Mouse (Mus musculus) MEL (cell line): ENCODE measurements around the gene Oas2. TPM values are rescaled to one million over a fixed set of nuclear protein-coding genes. Genes with fewer than 3 reads are reported as not detected.
A peak's percentile ranks its signal among the peaks of the same experiment; 100 is the strongest.

Source experiments
- DNase-seq: peaks from one replicate; pipeline ENCODE4 v3.0.0; 2011; ENCODE audit warnings: low read depth, low spot score
- H3K27ac ChIP-seq: 2 replicates; pipeline ENCODE4 v1.5.1; 2012; ENCODE audit warnings: low read depth, mild to moderate bottlenecking, control low read depth, low read length, moderate library complexity; ENCODE audit not compliant: control insufficient read depth
- H3K27me3 ChIP-seq, 2 experiments: fragments of 150-350 bp in 1 of 2; sonication (generic) in 1 of 2; 2 replicates each; pipeline ENCODE4 v1.6.1; 2012; ENCODE audit warnings: low read length in 2 of 2, mild to moderate bottlenecking in 2 of 2, improper control_type of control experiment in 1 of 2, moderate library complexity in 1 of 2; ENCODE audit not compliant: insufficient read depth in 2 of 2, control insufficient read depth in 1 of 2
- H3K36me3 ChIP-seq, 2 experiments: 2 replicates each; pipeline ENCODE4 v1.6.1; 2012 to 2014; ENCODE audit warnings: low read length in 2 of 2, improper control_type of control experiment in 1 of 2, inconsistent platforms in 1 of 2, mild to moderate bottlenecking in 1 of 2; ENCODE audit not compliant: insufficient read depth in 2 of 2, control insufficient read depth in 1 of 2
- H3K4me1 ChIP-seq, 2 experiments: fragments of 150-350 bp in 1 of 2; sonication (generic) in 1 of 2; 2 replicates each; pipeline ENCODE4 v1.6.1; 2012; ENCODE audit warnings: low read length in 2 of 2, improper control_type of control experiment in 1 of 2, mild to moderate bottlenecking in 1 of 2; ENCODE audit not compliant: insufficient read depth in 2 of 2, control insufficient read depth in 1 of 2
- H3K4me3 ChIP-seq, 2 experiments: fragments of 150-350 bp in 1 of 2; sonication (generic) in 1 of 2; 2 replicates each; pipeline ENCODE4 v1.5.1; 2012; ENCODE audit warnings: low read depth in 2 of 2, low read length in 2 of 2, mild to moderate bottlenecking in 2 of 2, moderate library complexity in 2 of 2, control low read depth in 1 of 2, improper control_type of control experiment in 1 of 2; ENCODE audit not compliant: control insufficient read depth in 1 of 2, insufficient read depth in 1 of 2
- H3K79me2 ChIP-seq: 2 replicates; pipeline ENCODE4 v1.6.1; 2012; ENCODE audit warnings: mild to moderate bottlenecking, low read length, moderate library complexity; ENCODE audit not compliant: control insufficient read depth, poor library complexity, insufficient read depth
- H3K9ac ChIP-seq: 2 replicates; pipeline ENCODE4 v1.6.1; 2012; ENCODE audit warnings: low read depth, mild to moderate bottlenecking, control low read depth, low read length, moderate library complexity; ENCODE audit not compliant: control insufficient read depth, poor library complexity, severe bottlenecking
- H3K9me3 ChIP-seq: fragments of 150-350 bp; sonication (generic); replicated peaks from 2 replicates; pipeline ENCODE4 v1.6.1; 2012; ENCODE audit warnings: mild to moderate bottlenecking, low read length, improper control_type of control experiment, moderate library complexity; ENCODE audit not compliant: insufficient read depth
- BHLHE40 ChIP-seq: IDR thresholded peaks from 2 replicates; pipeline ENCODE4 v1.6.1; 2012; ENCODE audit warnings: low read depth, mild to moderate bottlenecking, inconsistent platforms, low read length, improper control_type of control experiment, borderline replicate concordance
- CHD1 ChIP-seq: IDR thresholded peaks from 2 replicates; pipeline ENCODE4 v1.6.1; 2012; ENCODE audit warnings: low read depth, mild to moderate bottlenecking, inconsistent platforms, low read length, improper control_type of control experiment
- CTCF ChIP-seq, 3 experiments: IDR thresholded peaks in 2 of 3; conservative IDR thresholded peaks in 1 of 3; 2 replicates each; pipeline ENCODE4 v1.5.1; 2011 to 2012; ENCODE audit warnings: low read length in 3 of 3, low read depth in 2 of 3, mild to moderate bottlenecking in 2 of 3, improper control_type of control experiment in 1 of 3, inconsistent platforms in 1 of 3, mixed read lengths in 1 of 3, moderate library complexity in 1 of 3; ENCODE audit not compliant: control insufficient read depth in 1 of 3, insufficient read depth in 1 of 3, poor library complexity in 1 of 3, severe bottlenecking in 1 of 3
- E2F4 ChIP-seq: IDR thresholded peaks from 2 replicates; pipeline ENCODE4 v1.6.1; 2011; ENCODE audit warnings: low read depth, low read length, improper control_type of control experiment, borderline replicate concordance
- ETS1 ChIP-seq: IDR thresholded peaks from 2 replicates; pipeline ENCODE4 v1.6.1; 2012; ENCODE audit warnings: low read depth, mild to moderate bottlenecking, inconsistent platforms, low read length, improper control_type of control experiment, moderate library complexity
- GABPA ChIP-seq: IDR thresholded peaks from 2 replicates; pipeline ENCODE4 v1.6.1; 2012; ENCODE audit warnings: low read depth, mild to moderate bottlenecking, inconsistent platforms, low read length, improper control_type of control experiment, moderate library complexity
- GATA1 ChIP-seq: IDR thresholded peaks from 2 replicates; pipeline ENCODE4 v1.6.1; 2011; ENCODE audit warnings: low read depth, low read length, improper control_type of control experiment
- MAFK ChIP-seq: IDR thresholded peaks from 2 replicates; pipeline ENCODE4 v1.6.1; 2011; ENCODE audit warnings: low read depth, mild to moderate bottlenecking, low read length, improper control_type of control experiment, borderline replicate concordance
- MAX ChIP-seq: IDR thresholded peaks from 2 replicates; pipeline ENCODE4 v1.6.1; 2011; ENCODE audit warnings: low read length, improper control_type of control experiment
- MAZ ChIP-seq: IDR thresholded peaks from 2 replicates; pipeline ENCODE4 v1.6.1; 2012; ENCODE audit warnings: low read depth, mild to moderate bottlenecking, inconsistent platforms, low read length, improper control_type of control experiment
- MEF2A ChIP-seq: IDR thresholded peaks from 2 replicates; pipeline ENCODE4 v1.6.1; 2014; ENCODE audit warnings: low read depth, mild to moderate bottlenecking, inconsistent platforms, low read length, improper control_type of control experiment; ENCODE audit not compliant: poor library complexity, insufficient replicate concordance, severe bottlenecking; ENCODE audit errors: extremely low read depth
- MYC ChIP-seq: IDR thresholded peaks from 2 replicates; pipeline ENCODE4 v1.6.1; 2011; ENCODE audit warnings: low read depth, mild to moderate bottlenecking, low read length, improper control_type of control experiment, moderate library complexity
- POLR2A ChIP-seq, 2 experiments: IDR thresholded peaks; 2 replicates each; pipeline ENCODE4 v1.6.1; 2011 to 2012; ENCODE audit warnings: low read length in 2 of 2, mild to moderate bottlenecking in 2 of 2, control low read depth in 1 of 2, improper control_type of control experiment in 1 of 2, low read depth in 1 of 2, moderate library complexity in 1 of 2; ENCODE audit not compliant: control insufficient read depth in 1 of 2, insufficient read depth in 1 of 2, poor library complexity in 1 of 2
- POLR2AphosphoS2 ChIP-seq: IDR thresholded peaks from 2 replicates; pipeline ENCODE4 v1.6.1; 2011; ENCODE audit warnings: low read length, improper control_type of control experiment
- RAD21 ChIP-seq: IDR thresholded peaks from 2 replicates; pipeline ENCODE4 v1.6.1; 2011; ENCODE audit warnings: mild to moderate bottlenecking, low read depth, low read length, improper control_type of control experiment
- SIN3A ChIP-seq: IDR thresholded peaks from 2 replicates; pipeline ENCODE4 v1.6.1; 2012; ENCODE audit warnings: low read length, improper control_type of control experiment, inconsistent platforms
- SMC3 ChIP-seq: IDR thresholded peaks from 2 replicates; pipeline ENCODE4 v1.6.1; 2011; ENCODE audit warnings: low read depth, low read length, improper control_type of control experiment
- TAL1 ChIP-seq: IDR thresholded peaks from 2 replicates; pipeline ENCODE4 v1.6.1; 2012; ENCODE audit warnings: mild to moderate bottlenecking, inconsistent platforms, low read length, moderate library complexity, mixed read lengths
- TCF12 ChIP-seq: IDR thresholded peaks from 2 replicates; pipeline ENCODE4 v1.6.1; 2014; ENCODE audit warnings: low read depth, mild to moderate bottlenecking, inconsistent platforms, low read length, improper control_type of control experiment, moderate library complexity
- UBTF ChIP-seq: IDR thresholded peaks from 2 replicates; pipeline ENCODE4 v1.6.1; 2012; ENCODE audit warnings: low read depth, mild to moderate bottlenecking, inconsistent platforms, low read length, improper control_type of control experiment, moderate library complexity, borderline replicate concordance; ENCODE audit not compliant: insufficient read depth
- USF2 ChIP-seq, 2 experiments: IDR thresholded peaks; 2 replicates each; pipeline ENCODE4 v1.6.1; 2011 to 2012; ENCODE audit warnings: improper control_type of control experiment in 2 of 2, low read length in 2 of 2, borderline replicate concordance in 1 of 2, inconsistent platforms in 1 of 2, low read depth in 1 of 2, mild to moderate bottlenecking in 1 of 2; ENCODE audit not compliant: insufficient read depth in 1 of 2
- ZC3H11A ChIP-seq: IDR thresholded peaks from 2 replicates; pipeline ENCODE4 v1.6.1; 2012; ENCODE audit warnings: low read depth, mild to moderate bottlenecking, inconsistent platforms, low read length, improper control_type of control experiment
- ZKSCAN1 ChIP-seq: IDR thresholded peaks from 2 replicates; pipeline ENCODE4 v1.6.1; 2012; ENCODE audit warnings: low read depth, mild to moderate bottlenecking, inconsistent platforms, low read length, improper control_type of control experiment, moderate library complexity
- ZMIZ1 ChIP-seq: IDR thresholded peaks from 2 replicates; pipeline ENCODE4 v1.6.1; 2012; ENCODE audit warnings: low read depth, mild to moderate bottlenecking, inconsistent platforms, low read length, improper control_type of control experiment, moderate library complexity
- ZNF384 ChIP-seq: IDR thresholded peaks from 2 replicates; pipeline ENCODE4 v1.6.1; 2012; ENCODE audit warnings: low read depth, mild to moderate bottlenecking, inconsistent platforms, low read length, improper control_type of control experiment
- polyA plus RNA-seq, 2 experiments: library from polyadenylated mRNA; stranded (reverse) in 1 of 2; unstranded in 1 of 2; fragments of >175 nt in 1 of 2; fragments of >200 nt in 1 of 2; gene quantifications; 2 replicates each; pipeline versions ENCODE4 v1.2.1 to v1.2.4; 2012; ENCODE audit warnings: low replicate concordance in 2 of 2, low read depth in 1 of 2; ENCODE audit not compliant: insufficient read length in 2 of 2, insufficient read depth in 1 of 2, missing spikeins in 1 of 2
- total RNA-seq: library from RNA; depleted of rRNA; stranded (reverse); fragments of 300-350 nt; gene quantifications from 2 replicates; pipeline ENCODE4 v1.2.3, GENCODE M21; 2012

Oas2 gene
- total and polyA plus RNA-seq, 3 experiments, result 0.96 to 5.2 TPM; not detected in 1

GRCm38 (mm10) chr5:120714314-120714713 lies 35.3 kb downstream of the Oas2 start:
- Histone ChIP-seq H3K4me1 (no peaks in the 10 kb centered on the region), H3K27me3 (no peaks in the 10 kb centered on the region), H3K9me3 (no peaks in the 10 kb centered on the region), H3K9ac (no peak overlapping the region), H3K36me3 (no peaks in the 10 kb centered on the region), H3K79me2 (no peaks in the 10 kb centered on the region), H3K4me3 (no peak overlapping the region), H3K27ac (no peak overlapping the region)
- TF ChIP-seq SMC3, result peak; percentile 61
- TF ChIP-seq ZC3H11A, result peak; percentile 27; the same call in 1 of the 2 replicates
- TF ChIP-seq MAFK, result no peak
- peak; percentile 81 to 94 (median 81) for TF ChIP-seq CTCF (IDR thresholded peaks at IDR 0.05 in 2 of 3, conservative IDR thresholded peaks at IDR 0.05 in 1 of 3; ENCODE audit: control insufficient read depth in 1 of 3, insufficient read depth in 1 of 3, low read depth in 2 of 3, low read length in 3 of 3, poor library complexity in 1 of 3, severe bottlenecking in 1 of 3)
- TF ChIP-seq RAD21, result peak; percentile 72
- TF ChIP-seq TAL1, result no peak
- peak; percentile 59 for DNase-seq

- H3K4me3 ChIP-seq, result no peak overlapping the region
- no peaks in the 10 kb centered on the region for H3K27me3 ChIP-seq
- no peaks in the 10 kb centered on the region for H3K36me3 ChIP-seq
- H3K4me1 ChIP-seq, result no peaks in the 10 kb centered on the region
- no peak for DNase-seq
- H3K9me3 ChIP-seq, result no peaks in the 10 kb centered on the region
- no peaks in the 10 kb centered on the region for H3K79me2 ChIP-seq
- TF ChIP-seq UBTF, result no peak
- TF ChIP-seq CTCF (IDR thresholded peaks at IDR 0.05 in 2 of 3, conservative IDR thresholded peaks at IDR 0.05 in 1 of 3; ENCODE audit: control insufficient read depth in 1 of 3, insufficient read depth in 1 of 3, low read depth in 2 of 3, low read length in 3 of 3, poor library complexity in 1 of 3, severe bottlenecking in 1 of 3), result no peak
- no peak for TF ChIP-seq GATA1
- TF ChIP-seq MAFK, result no peak
- no peak for TF ChIP-seq USF2 (IDR thresholded peaks at IDR 0.05; ENCODE audit: borderline replicate concordance in 1 of 2, insufficient read depth in 1 of 2, low read depth in 1 of 2, low read length in 2 of 2)
- TF ChIP-seq ZKSCAN1, result no peak
- H3K9ac ChIP-seq, result no peak overlapping the region
- H3K27ac ChIP-seq, result no peak overlapping the region
Observed at GRCm38 (mm10) chr5:120712721-120713120, 36.9 kb downstream of the Oas2 start.

GRCm38 (mm10) chr5:120711827-120712226 lies 37.8 kb downstream of the Oas2 start, which contains the start of gene Dtx1:
Gene Dtx1, minus strand, starts transcription at chr5:120711927.
- no peaks in the 10 kb centered on the region for H3K4me1 ChIP-seq
- H3K4me3 ChIP-seq, result no peak within 1 kb of the TSS
- no peak within 1 kb of the TSS for H3K27ac ChIP-seq
- H3K27me3 ChIP-seq, result no peaks in the 10 kb centered on the region
- no peak for TF ChIP-seq GABPA
- no peak for TF ChIP-seq MAFK
- TF ChIP-seq CHD1, result no peak
- no peak for TF ChIP-seq ZNF384
- TF ChIP-seq SIN3A, result no peak
- no peak for TF ChIP-seq ZMIZ1
- no peak for TF ChIP-seq ETS1
- TF ChIP-seq MYC, result no peak
- no peak for TF ChIP-seq TCF12
- TF ChIP-seq MAZ, result no peak
- TF ChIP-seq USF2 (IDR thresholded peaks at IDR 0.05; ENCODE audit: borderline replicate concordance in 1 of 2, insufficient read depth in 1 of 2, low read depth in 1 of 2, low read length in 2 of 2), result no peak
- no peak for TF ChIP-seq BHLHE40
- TF ChIP-seq E2F4, result no peak
- TF ChIP-seq POLR2AphosphoS2, result no peak
- no peak for TF ChIP-seq MAX
- TF ChIP-seq ZC3H11A, result no peak
- TF ChIP-seq ZKSCAN1, result no peak
- no peak for TF ChIP-seq MEF2A
- TF ChIP-seq GATA1, result no peak
- no peak for TF ChIP-seq POLR2A (IDR thresholded peaks at IDR 0.05; ENCODE audit: control insufficient read depth in 1 of 2, insufficient read depth in 1 of 2, low read depth in 1 of 2, low read length in 2 of 2, poor library complexity in 1 of 2)
- H3K79me2 ChIP-seq, result no peaks in the 10 kb centered on the region
- H3K9me3 ChIP-seq, result no peaks in the 10 kb centered on the region
- DNase-seq, result no peak
- no peak within 1 kb of the TSS for H3K9ac ChIP-seq
- no peaks in the 10 kb centered on the region for H3K36me3 ChIP-seq
